Mouse (Mus musculus) limb, embryonic 12.5 days (tissue): ENCODE measurements at regions not wholly inside any gene's neighbourhood (a gene's known extent, or its start where the extent isn't known, plus 50 kb on each side); places are given as distances from the start of the nearest gene placed in this dataset.

Source experiments
- ATAC-seq: fragments of 200-750 bp; cut with Nextera tagmentation; 2 replicates; pipeline ENCODE4 v1.8.0; 2017; ENCODE audit warnings: low read depth, moderate TSS enrichment; ENCODE audit not compliant: insufficient number of reproducible peaks, insufficient read depth, low FRiP score, low TSS enrichment
- H3K27ac ChIP-seq: fragments of 300-500 bp; sonication (generic); 2 replicates; pipeline ENCODE4 v1.5.1; 2016; ENCODE audit warnings: mild to moderate bottlenecking, moderate library complexity
- H3K27me3 ChIP-seq: fragments of 300-500 bp; sonication (generic); 2 replicates; pipeline ENCODE4 v1.6.1; 2016; ENCODE audit warnings: mild to moderate bottlenecking, moderate library complexity
- H3K36me3 ChIP-seq: fragments of 300-500 bp; sonication (generic); 2 replicates; pipeline ENCODE4 v1.6.1; 2016; ENCODE audit warnings: mild to moderate bottlenecking, moderate library complexity
- H3K4me1 ChIP-seq: fragments of 300-500 bp; sonication (generic); replicated peaks from 2 replicates; pipeline ENCODE4 v1.6.1; 2016
- H3K4me2 ChIP-seq: fragments of 300-500 bp; sonication (generic); 2 replicates; pipeline ENCODE4 v1.6.1; 2016; ENCODE audit warnings: mild to moderate bottlenecking, moderate library complexity
- H3K4me3 ChIP-seq: fragments of 300-500 bp; sonication (generic); replicated peaks from 2 replicates; pipeline ENCODE4 v1.5.1; 2016; ENCODE audit warnings: mild to moderate bottlenecking
- H3K9ac ChIP-seq: fragments of 300-500 bp; sonication (generic); replicated peaks from 2 replicates; pipeline ENCODE4 v1.6.1; 2016; ENCODE audit warnings: mild to moderate bottlenecking, moderate library complexity
- H3K9me3 ChIP-seq: fragments of 300-500 bp; sonication (generic); 2 replicates; pipeline ENCODE4 v1.6.1; 2016; ENCODE audit warnings: mild to moderate bottlenecking, moderate library complexity
- WGBS: fragments of 180-500 bp; shearing (Covaris S2); methylation state at CpG from one replicate; pipeline ENCODE4 v1.1.7; 2016; 5-methylcytosine and 5-hydroxymethylcytosine counted together

GRCm38 (mm10) chr15:5462651-5463050, 218.7 kb upstream of the Ptger4 start:
- ATAC-seq, result no peak
- no peaks in the 10 kb centered on the region for H3K36me3 ChIP-seq

GRCm38 (mm10) chr15:5464732-5465131, 220.7 kb upstream of the Ptger4 start:
- Histone ChIP-seq H3K4me1 (0 out of 2 replicates have a peak, but pooled peaks cover 3% of the 10 kb centered on the region), H3K27me3 (no peaks in the 10 kb centered on the region), H3K36me3 (no peaks in the 10 kb centered on the region), H3K9ac (no peak overlapping the region), H3K9me3 (no peaks in the 10 kb centered on the region), H3K4me2 (no peak overlapping the region), H3K4me3 (no peak overlapping the region), H3K27ac (no peak overlapping the region)
- no peak for ATAC-seq
- 86% methylated on average over 5 of the region's 5 CpGs for WGBS

More at GRCm38 (mm10) chr15:5462651-5463050, 218.7 kb upstream of the Ptger4 start:
- Histone ChIP-seq H3K9me3 (no peaks in the 10 kb centered on the region), H3K4me2 (no peak overlapping the region), H3K27me3 (no peaks in the 10 kb centered on the region), H3K27ac (no peak overlapping the region), H3K4me3 (no peak overlapping the region), H3K4me1 (0 out of 2 replicates have a peak, but pooled peaks cover 3% of the 10 kb centered on the region), H3K9ac (no peak overlapping the region)
- 86% methylated on average over 3 of the region's 3 CpGs for WGBS

- WGBS, result 68% methylated on average over 3 of the region's 3 CpGs
- Histone ChIP-seq H3K4me3 (no peak overlapping the region), H3K36me3 (no peaks in the 10 kb centered on the region), H3K9me3 (no peaks in the 10 kb centered on the region), H3K4me2 (no peak overlapping the region), H3K27me3 (no peaks in the 10 kb centered on the region), H3K9ac (no peak overlapping the region), H3K27ac (no peak overlapping the region), H3K4me1 (0 out of 2 replicates have a peak, but pooled peaks cover 3% of the 10 kb centered on the region)
- no peak for ATAC-seq
Observed at GRCm38 (mm10) chr15:5468535-5469073, 224.6 kb upstream of the Ptger4 start.

- H3K4me2 ChIP-seq, result no peak overlapping the region
- H3K27ac ChIP-seq, result no peak overlapping the region
- no peaks in the 10 kb centered on the region for H3K4me1 ChIP-seq
- H3K9ac ChIP-seq, result no peak overlapping the region
- no peaks in the 10 kb centered on the region for H3K9me3 ChIP-seq
- H3K27me3 ChIP-seq, result no peaks in the 10 kb centered on the region
- H3K4me3 ChIP-seq, result no peak overlapping the region
- no peak for ATAC-seq
- no peaks in the 10 kb centered on the region for H3K36me3 ChIP-seq
- 55% methylated on average over 1 of the region's 1 CpGs for WGBS
Observed at GRCm38 (mm10) chr15:5475389-5475995, 231.5 kb upstream of the Ptger4 start.

GRCm38 (mm10) chr15:5493286-5493685, 249.3 kb upstream of the Ptger4 start:
- H3K9me3 ChIP-seq, result no peaks in the 10 kb centered on the region
- H3K36me3 ChIP-seq, result no peaks in the 10 kb centered on the region
- no peaks in the 10 kb centered on the region for H3K27me3 ChIP-seq
- 81% methylated on average over 3 of the region's 3 CpGs for WGBS
- H3K9ac ChIP-seq, result no peak overlapping the region
- H3K4me3 ChIP-seq, result no peak overlapping the region
- no peak overlapping the region for H3K4me2 ChIP-seq
- no peak overlapping the region for H3K27ac ChIP-seq
- H3K4me1 ChIP-seq, result no peaks in the 10 kb centered on the region
- no peak for ATAC-seq

- Histone ChIP-seq H3K9me3 (no peaks in the 10 kb centered on the region), H3K36me3 (no peaks in the 10 kb centered on the region), H3K9ac (no peak overlapping the region), H3K4me3 (no peak overlapping the region), H3K4me1 (no peaks in the 10 kb centered on the region), H3K27me3 (no peaks in the 10 kb centered on the region), H3K27ac (no peak overlapping the region), H3K4me2 (no peak overlapping the region)
- no peak for ATAC-seq
- WGBS, result 88% methylated on average over 8 of the region's 8 CpGs
Observed at GRCm38 (mm10) chr15:5495187-5495849, 251.3 kb upstream of the Ptger4 start.

- 86% methylated on average over 2 of the region's 2 CpGs for WGBS
- H3K9me3 ChIP-seq, result no peaks in the 10 kb centered on the region
- no peak for ATAC-seq
- no peak overlapping the region for H3K4me2 ChIP-seq
- no peak overlapping the region for H3K9ac ChIP-seq
- no peaks in the 10 kb centered on the region for H3K4me1 ChIP-seq
- H3K27ac ChIP-seq, result no peak overlapping the region
- no peaks in the 10 kb centered on the region for H3K27me3 ChIP-seq
- no peaks in the 10 kb centered on the region for H3K36me3 ChIP-seq
- no peak overlapping the region for H3K4me3 ChIP-seq
Observed at GRCm38 (mm10) chr15:5495954-5496353, 252.0 kb upstream of the Ptger4 start.

- ATAC-seq, result no peak
- H3K27ac ChIP-seq, result no peak overlapping the region
- no peaks in the 10 kb centered on the region for H3K36me3 ChIP-seq
- 89% methylated on average over 3 of the region's 3 CpGs for WGBS
- H3K4me3 ChIP-seq, result no peak overlapping the region
- no peaks in the 10 kb centered on the region for H3K9me3 ChIP-seq
- H3K27me3 ChIP-seq, result no peaks in the 10 kb centered on the region
- no peak overlapping the region for H3K9ac ChIP-seq
- no peak overlapping the region for H3K4me2 ChIP-seq
- no peaks in the 10 kb centered on the region for H3K4me1 ChIP-seq
Observed at GRCm38 (mm10) chr15:5504502-5504901, 260.5 kb upstream of the Ptger4 start.

GRCm38 (mm10) chr15:5506848-5507544, 263.0 kb upstream of the Ptger4 start:
- Histone ChIP-seq H3K9ac (no peak overlapping the region), H3K9me3 (no peaks in the 10 kb centered on the region), H3K4me1 (no peaks in the 10 kb centered on the region), H3K4me3 (no peak overlapping the region), H3K4me2 (no peak overlapping the region), H3K27ac (no peak overlapping the region), H3K36me3 (no peaks in the 10 kb centered on the region), H3K27me3 (no peaks in the 10 kb centered on the region)
- no peak for ATAC-seq
- 75% methylated on average over 5 of the region's 5 CpGs for WGBS

- no peaks in the 10 kb centered on the region for H3K9me3 ChIP-seq
- H3K4me2 ChIP-seq, result no peak overlapping the region
- no peak overlapping the region for H3K9ac ChIP-seq
- H3K27ac ChIP-seq, result no peak overlapping the region
- no peaks in the 10 kb centered on the region for H3K36me3 ChIP-seq
- H3K27me3 ChIP-seq, result no peaks in the 10 kb centered on the region
- ATAC-seq, result no peak
- H3K4me3 ChIP-seq, result no peak overlapping the region
- 81% methylated on average over 3 of the region's 3 CpGs for WGBS
- H3K4me1 ChIP-seq, result no peaks in the 10 kb centered on the region
Observed at GRCm38 (mm10) chr15:5507545-5507913, 263.5 kb upstream of the Ptger4 start.

GRCm38 (mm10) chr15:5510056-5510455, 266.1 kb upstream of the Ptger4 start:
- ATAC-seq, result no peak
- 26% methylated on average over 3 of the region's 3 CpGs for WGBS
- no peaks in the 10 kb centered on the region for H3K4me1 ChIP-seq
- no peaks in the 10 kb centered on the region for H3K27me3 ChIP-seq
- no peak overlapping the region for H3K4me3 ChIP-seq
- no peaks in the 10 kb centered on the region for H3K36me3 ChIP-seq
- H3K9me3 ChIP-seq, result no peaks in the 10 kb centered on the region
- H3K4me2 ChIP-seq, result no peak overlapping the region
- no peak overlapping the region for H3K27ac ChIP-seq
- H3K9ac ChIP-seq, result no peak overlapping the region
